Mouse (Mus musculus): Measurements from ENCODE around the gene Mnd1.

Mnd1 gene

DNA sequence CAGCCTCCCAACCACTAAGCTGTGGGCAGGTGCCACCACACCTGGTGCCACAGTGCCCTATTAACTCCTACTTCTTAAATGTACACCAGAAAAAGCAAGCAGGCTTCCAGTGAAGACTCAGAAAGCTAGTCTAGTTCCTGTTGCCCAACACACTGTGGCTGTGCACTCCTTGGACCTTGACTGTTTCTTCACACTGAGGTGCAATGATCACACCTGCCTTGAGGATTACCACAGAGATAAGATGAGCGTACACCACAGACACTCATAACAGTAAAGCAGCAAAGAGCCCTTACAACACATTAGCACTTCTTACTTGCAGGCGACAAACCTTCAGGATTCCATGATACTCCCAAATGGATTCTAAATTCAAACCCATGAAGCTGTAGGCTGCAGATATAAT lies 62.7 kb downstream of the Mnd1 start:
- 86% methylated on average over 2 of the region's 2 CpGs for WGBS

DNA sequence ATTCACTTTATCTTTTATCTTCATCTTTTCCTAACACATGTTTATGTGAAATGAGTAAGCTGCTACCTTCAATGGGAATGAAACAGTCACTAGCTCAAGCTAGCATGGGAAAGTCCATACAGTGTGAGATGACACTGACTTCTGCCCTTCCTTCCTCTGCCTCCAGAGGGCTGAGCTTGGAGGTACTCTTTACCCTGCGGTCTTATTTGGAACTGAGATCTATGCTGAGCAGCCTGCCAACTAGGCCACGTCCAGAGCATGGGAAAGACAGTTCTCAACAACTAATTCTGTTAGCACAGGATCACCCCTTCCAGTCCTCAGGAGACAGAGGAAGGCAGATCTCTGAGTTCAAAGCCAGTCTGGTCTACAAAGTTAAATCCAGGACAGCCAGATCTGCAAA lies 64.6 kb downstream of the Mnd1 start:
- 54% methylated on average over 2 of the region's 2 CpGs for WGBS

DNA sequence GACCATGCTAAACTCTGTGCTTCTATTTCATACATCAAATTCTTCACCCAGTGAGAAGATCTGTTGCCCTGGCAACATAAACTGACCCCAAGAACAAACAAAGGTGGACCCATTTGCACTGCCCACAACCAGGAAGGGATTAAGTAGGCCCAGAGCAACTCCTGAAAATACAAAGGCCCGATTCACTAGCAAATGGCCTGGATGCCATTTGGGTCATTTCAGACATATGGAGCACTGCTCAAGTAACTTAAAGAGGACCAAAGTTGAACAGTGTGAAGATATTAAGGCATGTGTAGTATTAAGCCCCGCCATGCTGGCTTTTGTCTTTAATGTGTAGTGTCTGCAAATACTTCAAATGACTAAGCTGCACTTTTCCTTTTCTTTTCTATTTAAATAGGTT lies 68.7 kb downstream of the Mnd1 start:
- WGBS = 68% methylated on average over 2 of the region's 2 CpGs

DNA sequence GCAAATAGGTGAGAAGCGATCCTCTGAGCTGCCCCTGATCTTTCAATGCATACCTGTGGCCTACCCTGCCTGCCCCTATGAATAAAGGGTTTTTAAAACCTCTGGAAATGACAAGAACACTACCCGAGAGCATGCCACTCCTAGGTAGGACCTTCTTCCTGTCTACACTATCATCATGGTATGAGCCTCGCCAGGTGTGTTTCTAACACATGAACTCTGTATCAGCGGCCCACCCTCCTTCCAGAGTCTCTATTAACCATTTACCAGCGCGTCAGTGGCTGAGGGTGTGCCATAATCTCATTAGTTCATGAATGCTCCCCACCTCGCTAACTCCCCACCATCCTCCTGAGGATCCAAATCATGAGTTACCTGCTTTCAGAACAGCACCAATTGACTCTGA lies 69.2 kb downstream of the Mnd1 start:
- 90% methylated on average over 7 of the region's 7 CpGs for WGBS

DNA sequence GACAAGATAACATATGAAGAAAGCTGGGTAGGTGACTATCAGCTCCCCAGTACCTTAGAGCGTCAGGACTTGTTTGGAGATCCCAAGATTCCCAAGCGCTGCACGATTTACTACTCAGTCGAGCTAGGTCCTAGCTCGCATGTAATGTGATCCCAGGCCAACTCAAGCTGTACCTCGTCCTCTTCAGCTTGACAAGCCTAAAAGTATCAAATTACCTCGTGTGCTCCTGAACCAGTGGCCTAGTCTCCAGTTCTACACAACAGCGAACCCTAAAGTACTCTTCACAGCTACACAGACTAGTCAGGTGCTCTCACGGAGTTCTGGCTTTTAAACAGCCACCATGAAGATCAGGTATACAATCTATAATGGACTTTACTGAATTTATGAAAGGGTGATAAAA lies 70.2 kb downstream of the Mnd1 start:
- 84% methylated on average over 9 of the region's 9 CpGs for WGBS

DNA sequence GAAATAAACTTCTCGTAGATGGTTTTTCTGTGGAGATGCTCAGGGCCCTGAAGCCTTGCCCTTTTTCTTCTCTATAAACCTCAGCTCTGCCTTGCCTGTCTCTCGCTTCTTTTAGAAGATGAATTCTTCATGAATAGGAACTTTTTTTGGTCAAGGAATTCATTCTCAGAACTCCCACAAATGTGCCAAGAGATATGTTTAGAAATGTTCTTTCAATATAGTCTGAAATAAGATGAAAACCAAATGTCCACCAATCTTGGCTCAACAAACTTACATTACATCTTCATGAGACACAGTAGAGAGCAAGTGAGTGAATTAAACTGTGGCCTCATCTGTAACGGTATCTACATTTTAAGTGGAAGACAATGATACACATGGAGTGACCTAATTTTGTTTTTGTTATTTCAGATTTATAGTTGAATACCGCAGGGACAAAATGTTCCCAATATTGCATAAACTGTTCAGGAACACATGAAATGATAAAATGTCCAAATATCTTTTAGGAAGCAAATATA lies 74.3 kb downstream of the Mnd1 start:
- whole genome bisulfite sequencing = 53% methylated on average over 4 of the region's 4 CpGs

DNA sequence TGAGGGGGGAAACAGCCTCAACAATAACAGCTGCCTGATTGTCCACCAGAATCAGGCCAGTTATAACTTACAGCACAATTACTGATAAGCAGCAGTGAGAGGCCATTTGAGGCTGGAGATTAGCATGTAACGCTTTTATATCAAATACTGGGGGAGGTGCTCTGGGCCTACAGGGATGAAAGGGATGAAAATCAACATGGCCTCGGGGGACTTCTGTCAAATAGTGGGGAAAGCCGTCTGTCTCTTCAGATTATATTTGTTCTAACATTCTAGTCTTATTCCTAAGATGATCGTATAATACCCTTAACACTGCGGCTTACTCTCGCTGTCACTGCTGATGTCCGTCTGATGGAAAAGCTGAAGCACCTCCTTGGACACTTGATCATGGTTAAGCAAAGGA lies 75.5 kb downstream of the Mnd1 start:
- 87% methylated on average over 7 of the region's 7 CpGs for WGBS

DNA sequence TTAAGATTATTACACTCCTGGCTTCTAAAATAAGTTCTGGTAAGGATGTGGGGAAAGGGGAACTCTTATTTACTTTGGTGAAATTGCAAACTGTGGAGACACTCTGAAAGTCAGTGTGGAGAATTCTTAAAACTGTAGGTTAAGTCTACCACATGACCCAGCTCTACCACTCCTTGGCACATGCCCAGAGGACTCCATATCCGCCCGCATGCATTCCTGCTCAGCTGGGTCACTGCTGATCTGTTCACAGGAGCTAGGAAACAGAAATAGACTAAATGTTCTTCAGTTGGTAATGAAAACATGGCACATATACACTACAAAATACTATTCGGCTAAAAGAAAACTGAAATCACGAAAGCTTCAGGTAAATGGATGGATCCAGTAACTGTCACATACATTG lies 78.1 kb downstream of the Mnd1 start:
- WGBS = 66% methylated on average over 4 of the region's 4 CpGs

DNA sequence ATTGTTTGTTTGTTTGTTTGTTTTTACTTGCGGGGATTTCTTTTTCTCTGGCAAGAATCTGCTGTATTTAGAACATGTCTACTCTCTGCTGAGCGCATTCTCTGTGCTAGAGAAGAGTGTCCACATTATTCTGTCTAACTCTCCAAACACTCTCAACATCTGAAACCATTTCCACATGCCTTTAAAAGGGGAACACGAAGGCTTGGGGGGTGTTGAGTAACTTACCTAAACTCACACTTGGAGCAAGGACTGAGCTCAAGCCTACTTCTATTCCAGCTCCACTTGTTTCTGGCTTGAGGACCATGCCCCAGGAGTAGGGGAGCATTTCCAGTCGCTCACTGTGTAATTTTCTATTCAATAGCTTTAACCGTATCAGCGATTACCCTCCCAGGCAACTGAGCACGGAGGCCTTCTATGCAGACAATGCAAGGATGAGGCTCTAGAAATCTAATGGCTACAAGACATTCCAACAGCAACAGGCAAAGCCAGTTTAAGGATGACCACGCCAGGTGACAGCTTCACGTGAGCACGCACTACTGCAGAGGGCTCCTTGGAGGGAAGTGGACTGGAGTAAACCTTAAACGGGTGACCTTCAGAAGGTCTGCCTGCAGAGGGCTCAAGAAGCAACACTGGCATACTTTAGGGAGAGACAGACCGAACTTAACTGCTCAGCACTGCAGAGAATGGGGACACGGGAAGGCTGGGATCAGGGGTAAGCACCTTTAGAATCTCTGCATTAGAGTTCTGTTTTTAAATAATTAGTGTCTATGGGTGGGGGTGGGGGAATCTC lies 78.8 kb downstream of the Mnd1 start:
- 87% methylated on average over 13 of the region's 13 CpGs for WGBS

DNA sequence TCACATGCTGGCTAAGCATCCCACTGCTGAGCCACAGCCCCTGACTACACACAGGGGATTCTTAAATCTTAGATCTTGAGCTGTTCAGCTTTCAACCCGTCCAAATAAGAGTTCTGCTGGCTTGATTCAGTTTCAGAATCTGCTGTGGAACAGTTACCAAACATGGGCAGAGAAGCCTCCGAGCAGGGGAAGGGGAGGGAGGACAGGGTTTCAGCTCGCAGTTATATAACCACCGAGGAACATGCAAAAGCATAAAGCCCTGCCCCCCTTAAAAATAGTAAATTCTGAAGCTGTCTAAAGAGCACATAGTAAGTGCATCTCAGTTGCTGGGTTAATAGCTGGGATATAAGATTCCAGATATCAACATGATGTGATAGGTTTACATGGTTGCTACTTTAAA lies 80.1 kb downstream of the Mnd1 start:
- WGBS = 40% methylated on average over 4 of the region's 4 CpGs

DNA sequence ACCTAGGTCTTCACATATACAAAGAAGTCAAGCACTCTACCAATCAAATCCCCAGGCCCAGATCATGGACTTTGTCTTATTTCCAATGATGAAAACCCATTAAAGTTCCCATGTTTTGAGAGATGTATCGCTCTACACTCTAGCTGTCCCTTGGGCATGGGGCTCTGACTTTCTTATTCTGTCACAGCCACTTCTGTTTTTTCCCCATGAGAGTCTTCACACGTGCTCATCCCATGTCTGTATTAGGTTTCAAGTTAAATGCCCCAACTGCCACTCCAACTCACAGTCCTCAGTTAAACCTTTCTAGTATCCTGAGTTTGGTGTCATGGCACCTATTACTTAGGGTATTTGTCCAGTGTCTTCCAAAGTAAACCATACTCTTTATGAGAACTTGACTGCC lies 80.8 kb downstream of the Mnd1 start:
- 91% methylated on average over 2 of the region's 2 CpGs for WGBS

DNA sequence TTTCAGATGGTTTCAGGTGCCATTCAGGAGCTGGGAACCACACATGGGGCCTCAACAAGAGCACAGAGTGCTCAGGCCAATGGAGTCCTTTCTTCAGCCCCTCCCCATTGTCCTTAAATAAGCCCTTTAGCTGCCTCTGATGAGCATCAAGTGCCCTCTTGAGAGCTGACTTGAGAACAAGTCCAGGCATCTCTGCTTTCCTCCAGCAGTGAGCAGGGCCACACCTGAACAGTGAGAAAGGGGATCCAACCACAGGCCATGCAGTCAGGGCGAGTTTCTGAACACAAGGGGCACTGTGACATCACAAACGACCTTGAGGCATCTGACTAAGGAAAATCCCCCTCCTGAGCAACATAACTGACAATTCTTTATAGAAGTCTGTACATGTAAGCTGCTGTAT lies 83.9 kb downstream of the Mnd1 start:
- 52% methylated on average over 2 of the region's 2 CpGs for WGBS

DNA sequence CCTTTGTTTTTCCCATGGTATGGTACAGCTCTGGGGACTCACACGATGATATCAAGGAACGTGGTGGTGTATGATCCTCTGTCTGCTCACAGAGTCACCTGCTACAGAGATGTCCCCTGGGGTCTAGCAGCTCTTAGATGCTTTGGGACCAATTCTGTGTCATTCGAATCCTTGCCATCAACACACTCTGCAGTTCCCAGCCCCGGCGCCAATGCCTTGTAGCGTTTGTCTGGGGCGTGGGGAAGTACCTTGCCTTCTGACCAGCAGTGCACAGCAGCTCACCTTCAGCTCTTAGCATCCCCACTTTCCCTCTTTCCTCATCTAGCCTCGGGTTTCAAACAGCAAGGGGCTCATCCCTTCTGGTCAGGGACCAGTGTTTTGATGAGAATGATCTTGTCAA lies 84.8 kb downstream of the Mnd1 start:
- 92% methylated on average over 8 of the region's 8 CpGs for WGBS

DNA sequence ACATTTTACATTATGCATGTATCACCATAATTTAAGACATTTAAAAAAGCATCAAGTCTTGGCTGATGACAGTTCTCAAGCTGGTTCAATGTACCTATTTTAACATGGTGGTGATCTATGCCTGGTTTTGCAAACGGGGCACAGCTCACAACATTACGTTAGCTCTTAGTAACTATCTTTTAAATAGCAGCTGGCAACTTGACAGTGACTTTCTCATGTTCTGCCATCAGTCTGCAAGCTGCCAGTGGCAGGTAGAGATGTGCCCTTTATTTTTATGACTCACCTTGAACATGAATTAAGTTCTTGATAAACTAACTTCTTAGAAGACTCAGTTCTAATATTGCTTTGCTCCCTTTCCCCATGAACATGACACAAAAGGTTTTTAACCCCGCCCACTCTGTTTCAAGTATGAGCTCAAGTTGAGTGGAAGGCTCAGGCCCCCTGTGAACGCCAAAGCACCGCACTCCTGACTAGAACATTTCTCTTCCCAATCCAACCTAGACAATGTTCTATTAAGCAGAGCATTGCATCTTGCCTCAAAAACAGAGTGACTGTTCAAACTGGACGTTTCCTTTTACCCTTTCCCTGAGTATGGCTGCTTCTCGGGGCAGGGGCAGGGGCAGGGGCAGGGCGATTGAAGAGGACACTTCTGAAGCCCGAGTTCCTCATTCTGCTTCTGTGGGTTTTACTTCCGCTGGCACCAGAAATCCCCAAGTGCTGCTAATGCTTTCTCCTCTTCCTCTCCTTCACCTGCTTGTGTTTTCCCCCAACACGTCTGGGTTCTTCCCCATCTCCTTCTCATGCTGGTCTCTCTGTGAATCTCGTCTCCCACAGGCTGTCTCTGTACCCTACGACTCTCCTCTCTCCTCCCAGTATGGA lies 86.5 kb downstream of the Mnd1 start:
- 82% methylated on average over 13 of the region's 13 CpGs for WGBS

DNA sequence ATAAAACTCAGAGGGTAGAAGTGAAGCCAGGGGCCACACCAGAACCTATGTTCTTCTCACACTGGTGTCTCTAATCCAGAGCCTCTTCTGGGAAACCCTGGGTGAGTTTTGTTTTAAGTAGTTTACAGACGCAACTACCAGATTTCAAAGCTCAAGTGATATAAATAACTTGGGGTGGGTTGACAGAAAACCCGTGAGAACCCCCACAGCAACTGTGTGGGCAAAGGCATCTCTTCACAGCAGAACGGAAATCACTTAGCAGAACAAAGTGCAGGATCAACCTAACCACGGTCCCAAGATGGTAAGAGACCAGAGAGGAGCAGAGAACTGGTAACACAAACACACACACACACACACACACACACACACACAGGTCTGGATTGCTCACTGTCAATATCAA lies 89.8 kb downstream of the Mnd1 start:
- WGBS = 54% methylated on average over 4 of the region's 4 CpGs

DNA sequence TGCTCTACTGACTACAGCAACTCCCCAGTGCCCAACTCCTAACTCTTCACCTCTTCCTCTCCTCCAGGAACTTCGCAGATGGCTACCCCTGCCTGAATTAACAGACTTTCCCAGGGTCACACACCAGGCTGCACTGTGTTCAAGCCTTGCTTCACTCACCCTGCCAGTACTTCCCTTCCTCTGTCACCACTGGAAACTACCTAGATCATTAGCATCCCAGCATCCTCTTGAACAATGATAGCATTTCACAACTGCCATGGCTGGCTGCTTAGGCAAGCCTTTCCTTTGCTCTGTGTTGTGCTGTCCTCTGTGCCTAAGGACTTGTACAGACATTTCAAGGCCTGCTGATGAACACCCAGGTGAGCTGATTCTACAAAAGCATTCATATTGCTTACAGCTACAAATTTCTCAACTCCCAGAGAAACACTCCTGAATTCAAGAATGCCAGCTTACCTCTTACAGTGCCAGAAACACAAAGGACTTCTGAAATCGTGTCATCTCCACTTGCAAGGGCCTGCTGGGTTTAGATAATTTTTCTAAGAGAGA lies 92.1 kb downstream of the Mnd1 start:
- 84% methylated on average over 2 of the region's 2 CpGs for WGBS

DNA sequence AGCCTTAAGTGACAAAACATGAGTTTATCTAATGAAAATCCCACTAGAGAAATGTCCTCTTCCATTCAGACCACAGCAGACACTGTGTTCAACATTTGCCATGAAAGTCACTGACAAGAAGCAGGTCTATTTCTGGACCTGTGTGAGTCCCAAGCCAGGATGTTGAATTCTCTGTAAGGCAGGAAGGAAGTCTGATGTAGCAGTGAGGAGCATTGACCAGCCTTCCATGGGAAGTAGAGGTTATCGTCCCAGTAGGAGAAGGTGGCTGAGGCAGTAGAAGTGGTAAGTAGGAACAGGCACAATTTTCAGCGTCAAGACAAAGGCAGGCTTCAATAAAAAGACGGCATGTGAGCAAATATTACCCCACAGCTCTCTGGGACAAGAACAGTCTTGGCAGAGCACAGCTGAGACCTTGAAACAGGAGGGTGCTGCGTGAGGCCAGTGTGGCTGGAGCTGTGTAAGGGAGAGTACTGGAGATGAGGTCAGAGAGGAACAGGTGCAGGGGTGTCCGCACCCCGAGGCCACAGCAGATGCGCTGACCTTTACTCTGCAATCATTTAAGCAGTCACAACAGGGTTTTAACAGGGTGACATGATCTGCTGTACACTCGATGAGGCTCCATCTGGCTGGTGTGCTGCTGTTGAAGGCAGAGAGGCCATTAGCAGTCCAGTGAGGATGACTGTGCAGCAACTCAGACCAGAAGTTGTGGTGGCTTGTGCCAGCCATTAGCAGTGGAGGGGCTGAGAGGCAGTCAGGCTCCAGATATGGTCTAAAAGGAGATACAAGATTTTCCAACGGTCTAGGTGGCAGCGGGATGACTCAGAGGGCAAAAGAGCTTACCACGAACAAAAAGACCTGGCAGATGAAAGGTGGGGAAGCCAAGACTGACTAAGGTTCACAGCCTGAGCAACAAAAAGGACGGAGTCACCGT lies 93.8 kb downstream of the Mnd1 start:
- 75% methylated on average over 13 of the region's 13 CpGs for WGBS

DNA sequence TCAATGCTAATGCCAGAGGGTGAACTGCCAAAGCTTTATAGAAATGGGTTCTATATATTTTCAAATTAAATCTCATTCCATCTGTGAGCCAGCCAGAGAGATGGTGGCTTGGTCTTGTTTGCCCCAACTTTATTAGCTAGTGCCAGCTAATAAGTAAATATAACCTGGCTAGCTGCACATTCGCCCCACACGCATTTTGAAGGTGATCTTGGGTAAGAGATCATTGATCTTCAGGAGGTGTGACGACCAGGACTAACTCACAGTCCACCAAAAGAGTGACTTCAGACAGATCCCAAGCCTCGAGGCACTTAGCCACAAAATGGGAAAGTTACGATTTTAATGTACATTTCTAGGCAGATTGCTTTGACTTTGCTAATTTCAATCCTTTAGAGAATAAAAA lies 94.6 kb downstream of the Mnd1 start:
- WGBS = 92% methylated on average over 5 of the region's 5 CpGs

DNA sequence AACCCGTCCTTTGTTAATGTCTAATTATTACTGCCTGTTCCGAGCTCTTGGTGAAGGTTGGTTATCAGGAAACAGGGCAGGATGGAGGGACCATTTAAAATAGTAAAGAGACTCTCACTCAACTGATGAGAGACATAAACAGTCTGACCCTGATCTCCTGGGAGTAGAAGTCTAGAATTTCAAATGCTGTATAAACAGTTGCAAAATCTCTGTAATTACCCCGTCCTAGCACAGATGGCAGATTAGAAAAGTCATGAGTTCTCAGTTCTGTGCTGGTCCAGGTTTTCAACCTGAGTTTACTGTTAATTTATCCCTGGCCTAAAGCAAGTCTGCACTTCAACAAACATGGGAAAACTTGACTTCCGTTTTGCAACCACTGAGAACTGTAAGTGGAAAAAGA lies 95.5 kb downstream of the Mnd1 start:
- 75% methylated on average over 4 of the region's 4 CpGs for WGBS

DNA sequence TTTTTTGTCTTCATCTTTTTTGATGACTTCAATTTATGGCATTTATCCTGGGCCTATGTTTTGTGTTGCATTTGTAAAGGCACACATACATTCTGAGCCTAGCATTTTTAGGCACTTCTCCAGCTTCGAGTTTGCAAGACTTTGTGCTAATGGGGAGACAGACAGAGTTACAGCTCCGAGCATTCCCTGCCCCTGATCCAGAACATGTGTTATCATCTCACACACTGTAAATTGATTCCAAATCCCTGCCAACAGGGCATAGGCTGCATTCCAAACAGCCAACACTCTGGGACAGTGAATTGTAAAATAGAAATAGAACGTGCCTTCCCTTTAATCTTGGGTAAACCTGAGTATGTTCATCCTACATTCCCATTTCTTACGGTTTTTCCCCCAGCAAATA lies 95.9 kb downstream of the Mnd1 start:
- WGBS = 42% methylated on average over 4 of the region's 4 CpGs

DNA sequence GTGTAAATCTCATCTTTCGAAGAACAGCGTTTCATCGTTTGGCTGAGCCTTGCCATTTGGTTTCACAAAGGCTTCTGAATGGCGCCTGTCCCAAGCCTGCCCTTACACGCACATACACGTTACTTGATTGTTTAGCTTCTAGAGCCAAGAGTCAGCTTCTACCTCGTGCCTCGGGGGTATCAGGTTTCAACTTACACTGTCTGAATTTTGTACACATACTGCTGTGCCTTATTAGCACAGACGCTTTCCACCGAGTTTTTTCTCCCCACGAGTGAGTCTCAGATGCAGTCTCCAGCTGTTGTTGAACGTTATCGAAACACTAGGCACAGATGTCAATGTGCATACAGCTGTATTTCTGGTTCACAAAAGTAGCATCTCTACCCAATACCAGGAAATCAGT lies 96.3 kb downstream of the Mnd1 start:
- WGBS = 66% methylated on average over 13 of the region's 13 CpGs
